Comparison of ENCODE assay signal across 8 mouse cellular contexts in the genomic region with DNA sequence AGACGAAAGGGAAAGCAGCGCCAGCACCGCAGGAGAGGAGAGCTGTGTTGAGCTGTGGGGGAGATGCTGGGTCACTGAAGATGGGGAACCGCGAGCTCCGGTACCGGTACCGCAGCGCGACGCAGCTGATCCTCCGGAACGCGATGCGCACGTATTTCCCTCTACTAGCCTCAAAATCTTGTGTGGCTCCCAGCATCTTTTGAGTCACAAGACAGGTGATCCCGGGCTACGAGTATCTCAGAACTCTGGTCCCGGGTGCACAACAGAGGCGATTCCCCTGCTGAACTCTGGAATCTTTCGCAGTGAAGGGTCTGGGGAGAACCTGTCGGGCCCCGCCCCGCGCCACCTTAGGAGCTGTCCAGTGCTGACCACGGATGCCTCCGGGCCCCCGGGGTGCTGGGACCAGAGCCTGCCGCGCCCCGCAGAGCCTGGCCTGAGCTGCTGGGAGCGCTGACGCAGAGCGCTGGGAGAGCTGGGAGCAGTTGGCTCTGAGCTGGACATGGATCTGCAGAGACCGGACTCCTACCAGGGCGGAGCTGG. TPM values are rescaled to one million over a fixed set of nuclear protein-coding genes. Genes with fewer than 3 reads are reported as not detected.
DNase-seq lines count a peak whose midpoint lies in the region; ATAC-seq lines count a peak whose summit lies in the region.

A gene (plus strand): TSS at position 70 of the 540 bp plus-strand sequence.

- H3K27me3 ChIP-seq in heart, embryonic 12.5 days (replicated peaks): peaks cover 47% of the 10 kb centered on the region
- H3K27me3 ChIP-seq in midbrain, embryonic 13.5 days: peaks cover 31% of the 10 kb centered on the region

- H3K36me3 ChIP-seq in heart, embryonic 12.5 days: no peaks in the 10 kb centered on the region
- H3K36me3 ChIP-seq in midbrain, embryonic 13.5 days: no peaks in the 10 kb centered on the region

- 2% methylated on average over 36 of the region's 36 CpGs for WGBS in heart, embryonic 12.5 days
- 2% methylated on average over 36 of the region's 36 CpGs for WGBS in midbrain, embryonic 13.5 days

- no peak within 1 kb of the TSS for H3K27ac ChIP-seq in heart, embryonic 12.5 days (ENCODE audit: poor library complexity, severe bottlenecking)
- no peak within 1 kb of the TSS for H3K27ac ChIP-seq in midbrain, embryonic 13.5 days

- no peak for DNase-seq in heart, adult 18-20 months
- peak; percentile 54 for DNase-seq in ES-CJ7 (ENCODE audit: low read depth, low spot score)
- DNase-seq in embryo, embryonic 10 days (ENCODE audit: low spot score): peak; percentile 60
- peak; percentile 48 for DNase-seq in induced T-regulatory cell, adult 2 months (ENCODE audit: low read depth)
- DNase-seq in thymus, postnatal 4 days: peak; percentile 58
- no peak for DNase-seq in right cerebral cortex, postnatal 14 days

- ATAC-seq in heart, embryonic 12.5 days (ENCODE audit: insufficient number of reproducible peaks, low FRiP score): no peak
- ATAC-seq in midbrain, embryonic 13.5 days: no peak

- peaks cover 6% of the 10 kb centered on the region; the same call in 1 of the 2 replicates for H3K9me3 ChIP-seq in heart, embryonic 12.5 days (replicated peaks)
- no peaks in the 10 kb centered on the region for H3K9me3 ChIP-seq in midbrain, embryonic 13.5 days

- H3K4me1 ChIP-seq in heart, embryonic 12.5 days (replicated peaks): peaks cover 9% of the 10 kb centered on the region; the same call in 1 of the 2 replicates
- H3K4me1 ChIP-seq in midbrain, embryonic 13.5 days (replicated peaks): peaks cover 11% of the 10 kb centered on the region

- peak within 1 kb of the TSS; percentile 28 for H3K4me2 ChIP-seq in heart, embryonic 12.5 days
- H3K4me2 ChIP-seq in midbrain, embryonic 13.5 days (replicated peaks): peak within 1 kb of the TSS; percentile 60

- no peak within 1 kb of the TSS for H3K9ac ChIP-seq in heart, embryonic 12.5 days
- peak within 1 kb of the TSS; percentile 34; the same call in 1 of the 2 replicates for H3K9ac ChIP-seq in midbrain, embryonic 13.5 days (replicated peaks)

- no peak within 1 kb of the TSS for H3K4me3 ChIP-seq in heart, embryonic 12.5 days
- H3K4me3 ChIP-seq in midbrain, embryonic 13.5 days (replicated peaks): peak within 1 kb of the TSS; percentile 32

RNA-seq across cellular contexts. Expression of the gene that starts here (rescaled TPM):
- 1.8 TPM in 2 replicates for polyA plus RNA-seq in heart, embryonic 12.5 days (2016; fragmentation: Nextera tagmentation; extraction: Ambion mirVana)
- total RNA-seq in heart, adult 18-20 months (2021): 1 to 10 TPM in 1 of 2 experiments, under 1 TPM in 1; 0.50 to 1.2 TPM
- polyA plus RNA-seq in midbrain, embryonic 13.5 days (2015; fragmentation: Nextera tagmentation; extraction: Ambion mirVana): 0.63 and 1.3 TPM in 2 replicates

Comparison
In these comparisons a context has a peak if more than half of its experiments do, and no peak if none do; other contexts are left out.
1. DNase-seq: peak in ES-CJ7 (single experiment), embryo, embryonic 10 days (single experiment), induced T-regulatory cell, adult 2 months (single experiment) and thymus, postnatal 4 days (single experiment); none in heart, adult 18-20 months (0 of 2) and right cerebral cortex, postnatal 14 days (single experiment).